Mouse (Mus musculus) CH12F3 (cell line): Measurements from ENCODE around the gene Tulp4.
"Not testable (repeated sequence)": the region's sequence is repeated elsewhere in the genome, so short reads cannot be mapped to it uniquely, and the experiment has no call there.

Experiments
- in situ Hi-C: fragments of 300-500 bp; cut with MboI; formaldehyde crosslinking; loops from 2 replicates; pipeline ENCODE4 v1.14.3; 2020; ENCODE audit warnings: low sequenced_read_pairs

The Tulp4 gene

DNA sequence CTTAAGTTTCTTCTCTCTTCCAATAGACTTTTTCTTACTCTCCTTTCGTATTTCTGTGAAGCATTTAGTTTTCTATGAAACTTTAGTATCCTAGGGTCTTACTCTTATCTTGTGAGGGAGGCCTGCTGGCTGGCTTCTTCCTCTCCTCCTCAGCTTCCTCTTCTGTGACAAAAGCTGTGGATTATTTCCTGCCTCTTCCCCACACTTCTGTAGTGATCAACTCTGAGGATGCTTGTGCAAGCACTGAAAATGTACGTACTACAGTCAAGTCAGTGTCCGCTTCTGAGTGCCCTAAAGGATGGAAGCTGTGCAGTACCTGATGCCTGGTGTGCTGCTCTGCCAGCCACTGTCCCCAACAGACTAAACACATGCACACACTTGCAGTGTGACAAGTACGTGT is 80.4 kb downstream of the Tulp4 start:
- in situ Hi-C loops, result no loop called here

- in situ Hi-C loops, result no loop called here
Measured at GRCm38 (mm10) chr17:6187183-6187582, 80.9 kb downstream of the Tulp4 start.

GRCm38 (mm10) chr17:6189207-6189606 is 83.0 kb downstream of the Tulp4 start:
- in situ Hi-C loops, result no loop called here

- in situ Hi-C loops, result no loop called here
Measured at GRCm38 (mm10) chr17:6192275-6192674, 86.0 kb downstream of the Tulp4 start.

DNA sequence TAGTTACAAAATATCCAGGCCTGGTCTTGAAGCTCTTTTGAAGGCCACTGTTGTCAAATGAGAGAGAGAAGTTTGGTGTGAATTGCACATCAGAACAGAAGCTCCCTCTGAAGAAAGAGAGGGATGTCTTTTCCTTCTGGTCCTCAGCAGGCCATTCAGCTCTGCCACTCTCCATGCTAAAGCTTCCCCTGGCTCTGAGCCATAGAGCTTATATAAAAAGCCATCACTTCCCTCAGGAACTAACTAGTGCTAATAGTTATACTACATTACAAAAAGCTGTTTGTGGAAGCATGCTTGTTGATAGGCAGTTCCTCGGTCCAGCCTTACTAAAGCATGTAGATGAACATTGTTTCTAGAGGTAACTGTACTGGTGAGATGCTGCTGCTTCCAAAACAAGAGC is 89.2 kb downstream of the Tulp4 start:
- in situ Hi-C loops, result no loop called here

DNA sequence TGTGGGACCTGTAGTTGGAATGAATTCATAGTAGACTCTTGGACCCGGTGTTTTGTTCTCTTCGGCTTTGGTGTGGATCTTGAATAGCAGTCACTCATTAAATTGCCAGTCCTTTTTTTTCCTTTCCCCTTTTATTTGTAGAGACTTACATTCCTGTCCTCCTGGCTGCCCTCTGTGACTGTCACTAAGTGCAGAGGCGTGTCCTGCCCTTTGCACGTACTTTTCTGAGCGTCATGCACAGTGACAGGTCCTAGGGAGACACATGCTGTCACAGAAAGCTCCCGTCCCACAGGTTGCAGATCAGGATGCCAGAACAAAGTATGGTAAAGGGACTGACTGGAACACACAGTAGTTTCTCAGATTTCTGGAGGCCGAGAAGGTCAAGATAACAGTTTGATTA is 91.3 kb downstream of the Tulp4 start:
- in situ Hi-C loops, result no loop called here

DNA sequence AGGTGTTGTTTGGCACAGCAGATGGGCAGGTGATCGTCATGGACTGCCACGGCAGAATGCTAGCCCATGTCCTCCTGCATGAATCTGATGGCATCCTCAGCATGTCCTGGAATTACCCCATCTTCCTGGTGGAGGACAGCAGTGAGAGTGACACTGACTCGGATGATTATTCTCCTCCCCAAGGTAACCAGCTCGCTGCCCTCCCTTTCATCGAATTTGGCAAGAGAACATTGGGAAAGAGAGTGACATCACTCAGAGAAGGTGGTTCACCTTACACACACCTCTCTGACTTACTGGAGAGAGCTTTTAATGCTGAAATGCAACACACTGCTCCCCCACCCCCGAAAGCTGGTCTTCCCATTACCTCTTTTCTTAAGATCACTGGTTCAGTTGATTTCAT is 92.4 kb downstream of the Tulp4 start:
- in situ Hi-C loops, result no loop called here

- in situ Hi-C loops, result no loop called here
Measured at GRCm38 (mm10) chr17:6199166-6199565, 92.9 kb downstream of the Tulp4 start.

DNA sequence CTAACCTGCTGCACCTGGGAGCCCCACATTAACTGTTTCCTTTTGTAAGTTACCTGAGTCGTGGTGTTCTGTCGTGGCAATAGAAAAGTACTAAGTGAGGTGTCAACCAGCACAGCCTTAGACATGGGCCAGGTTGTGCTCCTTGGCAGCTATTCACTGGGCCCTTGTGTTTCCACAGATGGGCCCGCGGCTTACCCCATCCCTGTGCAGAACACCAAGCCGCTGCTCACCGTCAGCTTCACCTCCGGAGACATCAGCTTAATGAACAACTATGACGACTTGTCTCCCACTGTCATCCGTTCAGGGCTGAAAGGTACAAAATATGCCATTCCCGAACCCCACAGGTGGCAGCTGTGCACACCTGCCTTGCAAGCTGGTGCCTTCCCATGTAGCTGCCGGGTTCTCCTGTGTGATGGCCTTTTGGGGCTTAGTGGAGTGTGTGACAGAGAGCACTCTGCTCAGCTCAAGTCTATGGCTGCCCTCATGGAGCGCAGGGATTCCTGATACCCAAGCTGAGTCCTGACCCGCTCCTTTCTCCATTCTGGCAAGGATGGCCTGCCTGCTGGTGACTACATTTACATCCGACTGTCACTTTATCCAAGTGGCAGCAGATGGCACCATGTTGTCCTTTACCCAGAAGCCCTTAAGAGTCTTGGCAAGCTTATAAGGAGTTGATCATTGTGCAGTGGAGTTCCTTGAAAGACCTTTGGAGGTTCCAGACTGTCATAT is 95.4 kb downstream of the Tulp4 start:
- in situ Hi-C loops, result no loop called here

DNA sequence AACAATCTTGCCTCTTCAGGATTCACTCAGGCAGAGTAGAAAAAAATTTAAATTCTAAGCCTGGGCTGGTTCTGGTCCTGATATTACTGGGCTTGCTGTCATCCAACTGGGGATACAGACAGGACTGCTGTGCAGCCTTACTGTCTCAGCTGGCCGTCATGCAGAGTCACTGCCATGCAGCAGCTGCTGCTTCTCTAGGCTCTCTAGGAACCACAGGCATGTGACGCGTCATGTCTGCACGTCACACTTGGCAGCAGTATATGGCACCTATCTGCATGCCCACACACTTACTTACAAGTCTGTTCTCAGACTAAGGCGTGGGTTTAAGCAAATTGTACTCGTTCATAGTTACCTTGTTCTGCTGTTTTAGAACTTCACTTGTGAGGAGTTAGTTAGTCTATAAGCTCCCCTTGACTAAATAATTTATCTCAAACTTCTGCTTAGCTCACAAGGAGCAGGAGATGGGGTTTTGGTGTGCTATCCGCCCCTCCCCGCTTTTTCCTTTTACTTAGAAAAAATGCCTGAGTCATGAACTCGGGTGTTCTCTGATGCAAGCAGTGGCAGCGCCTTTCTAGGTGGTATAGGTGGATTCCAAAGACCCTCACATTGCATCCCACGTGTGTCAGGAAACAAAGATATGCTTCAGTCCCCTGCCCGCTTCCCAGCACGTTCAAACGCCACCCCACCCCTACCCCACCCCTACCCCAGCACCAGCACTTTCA is 96.3 kb downstream of the Tulp4 start:
- in situ Hi-C loops, result no loop called here

- in situ Hi-C loops, result no loop called here
Measured at GRCm38 (mm10) chr17:6203126-6203525, 96.9 kb downstream of the Tulp4 start.

DNA sequence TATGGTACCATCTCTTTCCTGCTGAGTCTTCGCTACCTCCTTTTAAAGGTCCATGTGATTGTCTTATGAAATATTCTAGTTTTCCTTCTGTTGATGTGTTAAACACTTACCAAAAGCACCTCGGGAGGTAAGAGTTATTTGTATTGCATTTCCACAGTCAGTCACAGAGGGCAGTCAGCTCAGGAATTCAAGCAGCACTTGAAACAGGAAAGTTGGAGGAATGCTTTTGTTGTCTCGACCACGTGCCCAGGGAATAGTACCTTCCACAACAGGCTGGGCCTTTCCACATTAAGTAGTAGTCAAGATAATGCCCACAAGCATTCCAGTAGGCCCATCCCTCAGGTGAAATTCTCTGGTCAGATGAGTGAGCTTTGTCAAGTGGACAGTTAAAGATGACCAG is 97.6 kb downstream of the Tulp4 start:
- in situ Hi-C loops, result no loop called here

- in situ Hi-C loops, result no loop called here
Measured at GRCm38 (mm10) chr17:6211721-6212120, 105.5 kb downstream of the Tulp4 start.

GRCm38 (mm10) chr17:6215640-6216039 is 109.4 kb downstream of the Tulp4 start:
- in situ Hi-C loops, result no loop called here

DNA sequence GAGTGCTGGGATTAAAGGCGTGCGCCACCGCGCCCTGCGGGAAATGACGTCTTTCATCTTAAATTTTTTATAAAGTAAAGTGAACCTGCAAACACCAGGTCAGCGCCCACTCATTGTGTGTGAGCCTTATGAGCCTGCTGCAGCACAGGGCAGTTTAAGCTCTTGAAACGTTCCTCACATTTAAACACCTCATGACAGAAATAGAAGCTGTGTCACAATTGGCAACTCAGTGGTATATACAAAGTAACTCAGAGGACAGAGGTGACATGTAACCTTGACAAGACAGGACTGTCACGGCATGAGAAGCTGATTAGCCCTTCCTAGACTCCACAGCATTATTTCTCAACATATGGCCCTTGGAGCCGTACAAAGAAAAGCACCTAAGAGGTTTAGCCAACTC is 110.3 kb downstream of the Tulp4 start:
- in situ Hi-C loops, result no loop called here

- in situ Hi-C loops, result not testable (repeated sequence)
Measured at GRCm38 (mm10) chr17:6232633-6233032, 126.4 kb downstream of the Tulp4 start.

DNA sequence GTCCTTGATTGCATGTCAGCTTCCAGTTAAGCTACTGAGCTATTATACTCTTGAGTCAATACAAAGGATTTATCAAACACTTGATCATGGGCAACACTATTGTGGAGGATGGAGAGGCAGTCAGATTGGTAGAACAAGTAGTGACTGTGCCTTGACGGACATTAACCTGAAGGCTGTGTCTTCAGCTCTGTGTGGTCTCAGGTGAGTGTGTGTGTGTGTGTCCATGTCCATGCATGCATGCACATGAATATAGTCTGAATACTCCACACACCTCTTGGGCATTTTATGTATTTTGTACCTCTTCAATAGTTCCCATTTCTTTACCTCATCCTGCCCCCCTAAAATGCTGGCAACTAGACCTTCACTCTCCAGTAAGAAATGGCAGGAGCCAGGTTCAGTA is 145.1 kb downstream of the Tulp4 start:
- in situ Hi-C loops, result not testable (repeated sequence)

DNA sequence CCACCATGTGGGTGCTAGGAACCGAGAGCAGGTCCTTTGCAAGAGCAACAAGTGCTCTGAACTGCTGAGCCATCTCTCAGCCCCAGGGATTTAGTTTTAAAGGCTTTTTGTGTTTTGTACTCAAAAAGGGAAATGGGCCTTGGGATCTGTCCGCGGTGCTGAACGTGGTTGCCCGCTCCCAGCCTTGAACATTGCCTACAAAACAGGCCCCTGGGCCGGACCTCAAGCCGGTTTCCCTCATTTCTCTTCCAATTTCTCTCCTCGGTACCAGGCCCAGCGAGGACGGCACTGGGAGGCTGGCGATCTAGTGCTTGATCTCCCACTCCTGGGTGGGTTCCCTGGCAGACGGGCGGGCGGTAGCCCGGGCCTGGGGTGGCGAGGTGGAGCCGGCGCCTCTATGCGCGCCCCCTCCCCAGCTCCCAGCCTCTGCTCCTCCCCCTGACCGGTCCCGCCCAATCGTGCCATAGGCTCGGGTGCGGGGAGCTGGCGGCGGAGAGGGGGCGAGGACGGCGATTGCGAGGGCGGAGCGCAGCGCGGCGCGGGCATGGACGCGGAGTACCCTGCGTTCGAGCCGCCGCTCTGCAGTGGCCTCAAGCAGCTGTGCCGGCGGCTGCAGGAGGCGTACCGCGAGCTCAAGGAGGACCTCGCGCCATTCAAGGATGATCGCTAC is 150.3 kb downstream of the Tulp4 start, which contains the start of gene Tmem181a:
Tmem181a (plus strand) TSS at position 461 of the 670 bp plus-strand sequence.
- in situ Hi-C loops, result not testable (repeated sequence)

- in situ Hi-C loops, result not testable (repeated sequence)
Measured at GRCm38 (mm10) chr17:6257070-6257456, 150.8 kb downstream of the Tulp4 start.

GRCm38 (mm10) chr17:6269876-6270831 is 163.9 kb downstream of the Tulp4 start:
- in situ Hi-C loops, result not testable (repeated sequence)

- in situ Hi-C loops, result not testable (repeated sequence)
Measured at GRCm38 (mm10) chr17:6270840-6271239, 164.6 kb downstream of the Tulp4 start.
